Mouse (Mus musculus) neural tube, embryonic 12.5 days (tissue): ENCODE results near the gene Spef2. TPM values are rescaled to one million over a fixed set of nuclear protein-coding genes. Genes with fewer than 3 reads are reported as not detected.

ENCODE experiments used
- polyA plus RNA-seq: library from polyadenylated mRNA; unstranded; fragments of >200 nt; fragmentation: Nextera tagmentation; extraction: Ambion mirVana; gene quantifications from 2 replicates; pipeline ENCODE4 v1.2.1, GENCODE M21; 2016

The Spef2 gene
- polyA plus RNA-seq, 1 experiment from 2014 or later: 0.30 TPM

Other genes with a start within 250 kb of the Spef2 start
- 0.10 TPM in 1 of 2 replicates, not detected in the other for gene Il7r, start 218.7 kb downstream of the Spef2 start, polyA plus RNA-seq